Mouse (Mus musculus) stomach, adult 2 months (tissue): ENCODE measurements around the gene Osbpl8. TPM values are rescaled to one million over a fixed set of nuclear protein-coding genes. Genes with fewer than 3 reads are reported as not detected.

Experiments
- polyA plus RNA-seq: library from polyadenylated mRNA; depleted of rRNA; stranded (reverse); fragments of >200 nt; gene quantifications from 2 replicates; pipeline ENCODE4 v1.2.3, GENCODE M21; 2012; rRNA removed

Gene Osbpl8
- polyA plus RNA-seq, result 0.34 and 0.35 TPM in 2 replicates

GRCm38 (mm10) chr10:111164304-111165218, at the start of gene Osbpl8:
Gene Osbpl8, plus strand, starts transcription at chr10:111164752.

GRCm38 (mm10) chr10:111298140-111299098, 133.9 kb downstream of the Osbpl8 start, which contains the start of gene Bbs10:
Gene Bbs10, plus strand, starts transcription at chr10:111298679.

Other genes with a start within 250 kb of the Osbpl8 start
- gene Csrp2, start 245.0 kb upstream of the Osbpl8 start, polyA plus RNA-seq, result 46.2 and 57.9 TPM in 2 replicates
- 0.88 and 1.5 TPM in 2 replicates for gene Zdhhc17, start 154.6 kb upstream of the Osbpl8 start, polyA plus RNA-seq
- gene Bbs10, start 133.9 kb downstream of the Osbpl8 start, polyA plus RNA-seq, result 0.06 and 0.08 TPM in 2 replicates